Mouse (Mus musculus) spleen, embryonic (tissue): Measurements from ENCODE around the gene Adamts1.

Experiments used
- CTCF ChIA-PET: fragments of 350-600 bp; sonication (Branson Sonifier 250); formaldehyde crosslinking; loops from one replicate; lab custom pipeline; 2022; lab: Charles Lee

Gene Adamts1

DNA sequence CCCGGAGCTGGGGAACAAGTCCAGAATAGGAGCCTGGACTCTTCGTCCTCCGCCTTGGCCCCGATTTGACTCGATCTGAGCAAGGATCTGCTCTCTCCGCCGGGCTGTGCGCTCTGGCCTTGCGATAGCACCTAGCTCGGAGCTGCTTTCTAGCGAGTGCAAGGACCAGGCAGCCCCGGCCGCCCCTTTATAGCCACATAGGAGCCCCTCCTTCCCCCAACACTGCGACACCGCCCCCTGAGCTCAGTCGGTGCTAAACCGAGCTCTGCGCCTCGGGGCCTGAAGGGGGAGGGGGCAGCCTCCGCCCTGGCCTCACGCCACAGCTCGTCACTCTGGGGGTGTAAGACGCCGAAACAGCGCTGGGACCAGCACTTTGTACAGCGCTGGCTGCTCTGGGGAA is at the start of gene Adamts1:
Gene Adamts1, minus strand, starts transcription at position 160 of the 400 bp plus-strand sequence.
- CTCF ChIA-PET, result no interaction called here

DNA sequence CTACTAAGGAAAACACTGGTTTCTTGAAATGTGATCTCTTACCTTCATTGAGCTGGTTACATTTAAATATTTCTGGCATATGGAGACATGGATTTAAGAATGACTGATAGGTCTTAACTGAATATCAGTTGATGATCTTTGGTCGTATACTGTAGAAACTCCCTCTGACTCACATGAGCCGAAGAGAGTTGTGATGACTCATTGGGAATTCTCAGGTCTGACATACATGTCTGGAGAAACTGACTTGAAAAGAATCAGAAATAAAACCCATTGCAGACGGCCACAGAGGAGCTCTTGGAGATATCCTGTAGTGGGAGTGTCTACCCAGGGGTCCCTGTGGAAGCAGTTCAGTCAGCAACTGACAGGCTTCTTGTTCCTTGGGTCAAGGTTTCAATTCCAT is 24.2 kb upstream of the Adamts1 start:
- CTCF ChIA-PET, result no interaction called here

DNA sequence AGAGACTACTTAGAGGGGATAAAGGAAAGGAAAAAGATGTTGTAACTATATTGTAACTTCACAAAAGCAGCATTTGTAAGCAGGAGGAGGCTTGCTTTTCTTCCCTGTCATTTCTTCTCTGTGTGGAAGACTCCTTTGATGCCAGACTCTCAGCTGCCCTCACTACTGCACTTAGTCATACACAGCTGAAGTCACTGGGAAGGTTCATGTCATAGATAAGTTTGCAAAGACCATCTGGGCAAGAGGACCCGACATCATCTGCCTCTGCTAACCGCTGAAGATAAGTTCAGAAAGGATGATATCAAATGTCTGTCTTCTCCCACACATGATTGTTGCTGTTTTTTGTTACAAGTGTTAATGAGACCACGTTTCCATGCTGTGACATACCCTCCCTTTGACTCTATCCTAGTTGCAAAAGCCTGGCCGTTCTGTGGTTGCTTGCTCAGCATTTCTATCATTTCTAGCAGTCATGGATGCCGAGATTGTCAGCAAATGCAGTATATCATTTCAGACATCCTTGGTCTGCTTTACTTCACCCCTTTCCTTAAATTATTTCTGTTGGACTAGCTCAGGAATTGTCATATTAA is 19.5 kb upstream of the Adamts1 start:
- CTCF ChIA-PET, result no interaction called here

GRCm38 (mm10) chr16:85819808-85820458 is 17.0 kb upstream of the Adamts1 start:
- CTCF ChIA-PET, result no interaction called here

- CTCF ChIA-PET, result no interaction called here
Measured at GRCm38 (mm10) chr16:85814116-85814515, 11.2 kb upstream of the Adamts1 start.

- CTCF ChIA-PET, result no interaction called here
Measured at GRCm38 (mm10) chr16:85807626-85808025, 4.7 kb upstream of the Adamts1 start.

DNA sequence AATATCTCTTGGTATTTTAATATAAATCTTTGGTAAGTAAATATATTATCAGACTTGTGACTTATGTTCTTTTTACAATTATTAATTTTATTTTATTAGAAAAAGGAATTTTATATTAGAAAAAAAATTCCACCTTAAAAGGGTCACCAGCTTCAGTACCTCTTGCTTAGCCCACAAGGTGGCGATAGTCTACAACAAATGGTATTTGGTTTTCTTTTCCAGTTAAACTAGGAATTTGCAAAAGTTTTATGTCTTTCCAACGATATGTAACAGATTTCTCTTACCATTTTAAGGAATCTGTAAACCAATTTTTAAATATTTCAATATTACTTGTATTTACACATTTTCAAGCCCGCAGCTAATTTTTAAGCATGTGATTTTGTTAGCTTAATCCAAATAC is 4.2 kb upstream of the Adamts1 start:
- CTCF ChIA-PET, result no interaction called here

DNA sequence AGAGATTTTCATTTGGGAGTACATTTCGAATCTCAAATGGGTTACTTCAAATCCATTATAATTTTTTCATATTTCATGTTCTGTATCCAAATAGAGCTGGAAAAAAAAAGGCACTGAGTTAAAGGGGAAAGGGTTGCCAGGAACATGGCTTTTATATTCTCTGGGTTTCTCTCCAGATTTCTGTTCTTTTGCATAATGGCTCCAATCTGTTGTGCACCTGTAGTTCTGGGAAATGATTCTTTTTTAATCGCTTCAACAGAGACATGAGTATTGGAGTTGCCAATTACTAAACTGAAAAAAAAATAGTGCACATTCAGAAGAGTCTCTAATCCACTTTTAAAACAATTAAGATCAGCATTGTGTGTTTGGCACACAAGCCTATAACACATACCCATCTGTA is 2.7 kb upstream of the Adamts1 start:
- CTCF ChIA-PET, result no interaction called here

DNA sequence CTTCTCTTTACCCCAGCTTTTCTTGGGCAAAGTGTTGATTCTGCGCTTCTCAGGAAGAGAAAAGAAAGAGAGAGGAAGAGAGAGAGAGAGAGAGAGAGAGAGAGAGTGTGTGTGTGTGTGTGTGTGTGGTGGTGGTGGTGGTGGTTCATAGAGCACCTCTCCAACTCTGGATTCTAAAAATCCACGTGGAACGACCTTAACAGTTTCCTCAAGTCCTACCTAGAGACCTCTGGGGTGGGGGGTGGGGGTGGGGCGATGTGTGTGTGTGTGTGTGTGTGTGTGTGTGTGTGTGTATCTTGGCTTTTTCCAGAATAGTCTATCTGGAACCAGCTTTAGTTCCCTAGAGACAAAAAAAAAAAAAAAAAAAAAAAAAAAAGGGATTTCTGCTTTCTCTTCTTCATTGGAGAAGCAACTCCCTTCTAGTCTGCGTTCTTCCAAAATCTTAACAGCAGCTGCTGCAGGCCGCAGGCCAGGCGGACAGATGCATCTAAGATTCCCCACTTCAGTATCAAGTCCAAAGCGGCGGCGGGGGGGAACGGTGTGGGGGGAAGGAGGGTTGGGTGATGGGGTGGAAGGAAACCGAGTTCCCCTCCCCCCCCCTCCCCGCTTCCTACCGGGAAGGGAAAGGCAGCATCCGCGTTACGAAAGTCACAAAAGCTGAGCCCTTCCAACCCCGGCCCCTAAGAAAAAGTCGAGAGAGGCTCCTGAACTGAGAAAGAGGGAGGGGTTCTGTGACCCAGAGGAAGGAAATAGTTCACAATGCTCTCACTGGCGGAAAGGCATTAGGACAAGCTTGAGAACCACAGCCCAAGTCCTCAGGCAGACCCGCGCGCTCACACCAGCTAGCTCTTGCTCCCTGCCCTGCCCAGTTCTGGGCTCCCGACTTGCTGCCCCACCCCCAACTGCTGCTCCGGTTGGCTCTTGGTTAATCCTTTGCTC is 969 bp upstream of the Adamts1 start:
- CTCF ChIA-PET, result interaction anchor here (0.7 kb wide), 1 partner anchor 1796 kb away, joined by 5 read pairs; no protein-coding TSS in a partner anchor

GRCm38 (mm10) chr16:85801971-85802811 is 722 bp downstream of the Adamts1 start:
- CTCF ChIA-PET, result no interaction called here

DNA sequence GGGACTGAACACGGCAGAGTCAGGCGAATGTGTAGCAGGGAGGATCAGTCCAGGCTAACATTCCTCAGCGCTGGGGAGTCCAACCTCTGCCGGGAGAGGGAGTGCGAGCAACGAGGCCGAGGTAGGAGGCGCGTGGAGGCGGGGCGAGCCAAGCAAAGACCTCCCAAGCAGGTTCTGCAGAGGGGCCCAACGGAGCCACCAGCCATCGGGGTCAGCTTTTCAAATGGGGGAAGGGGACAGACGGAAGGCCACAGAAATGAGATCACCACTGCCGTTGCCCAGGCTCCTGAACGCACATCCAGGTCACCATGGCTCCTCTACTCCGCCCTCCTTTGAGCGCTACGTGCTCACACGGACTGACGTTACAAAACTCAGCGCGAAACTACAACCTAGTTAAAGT is 1.7 kb downstream of the Adamts1 start:
- CTCF ChIA-PET, result no interaction called here

- CTCF ChIA-PET, result no interaction called here
Measured at GRCm38 (mm10) chr16:85800691-85801090, 2.2 kb downstream of the Adamts1 start.

- CTCF ChIA-PET, result no interaction called here
Measured at GRCm38 (mm10) chr16:85799971-85800370, 2.9 kb downstream of the Adamts1 start.

- CTCF ChIA-PET, result no interaction called here
Measured at GRCm38 (mm10) chr16:85798334-85798733, 4.6 kb downstream of the Adamts1 start.

- CTCF ChIA-PET, result no interaction called here
Measured at GRCm38 (mm10) chr16:85797161-85797560, 5.8 kb downstream of the Adamts1 start.

DNA sequence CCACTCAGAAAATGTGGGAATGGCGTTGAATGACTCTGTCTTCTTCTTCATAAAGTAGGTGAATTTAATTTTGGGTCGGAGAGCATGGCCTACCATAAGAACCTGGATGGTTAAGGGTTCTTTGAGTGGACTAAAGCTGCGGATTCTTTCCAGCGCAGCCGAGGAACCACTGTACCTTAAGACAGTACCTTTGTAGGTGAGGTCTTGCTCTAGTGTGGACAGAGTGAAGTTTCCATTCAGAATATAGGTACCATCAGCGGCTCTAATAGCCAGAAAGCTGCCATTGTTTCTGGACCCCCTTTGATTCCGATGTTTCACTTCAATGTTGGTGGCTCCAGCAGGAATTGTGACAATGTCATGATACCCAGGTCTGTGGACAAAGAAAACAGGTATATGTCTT is 7.2 kb downstream of the Adamts1 start:
- CTCF ChIA-PET, result no interaction called here

GRCm38 (mm10) chr16:85793166-85793830 is 9.6 kb downstream of the Adamts1 start:
- CTCF ChIA-PET, result no interaction called here

GRCm38 (mm10) chr16:85781076-85781475 is 21.8 kb downstream of the Adamts1 start:
- CTCF ChIA-PET, result no interaction called here

GRCm38 (mm10) chr16:85779775-85780174 is 23.1 kb downstream of the Adamts1 start:
- CTCF ChIA-PET, result no interaction called here

GRCm38 (mm10) chr16:85772272-85772671 is 30.6 kb downstream of the Adamts1 start:
- CTCF ChIA-PET, result interaction anchor here (0.5 kb wide), 1 partner anchor 1855 kb away, joined by 10 read pairs; no protein-coding TSS in a partner anchor

DNA sequence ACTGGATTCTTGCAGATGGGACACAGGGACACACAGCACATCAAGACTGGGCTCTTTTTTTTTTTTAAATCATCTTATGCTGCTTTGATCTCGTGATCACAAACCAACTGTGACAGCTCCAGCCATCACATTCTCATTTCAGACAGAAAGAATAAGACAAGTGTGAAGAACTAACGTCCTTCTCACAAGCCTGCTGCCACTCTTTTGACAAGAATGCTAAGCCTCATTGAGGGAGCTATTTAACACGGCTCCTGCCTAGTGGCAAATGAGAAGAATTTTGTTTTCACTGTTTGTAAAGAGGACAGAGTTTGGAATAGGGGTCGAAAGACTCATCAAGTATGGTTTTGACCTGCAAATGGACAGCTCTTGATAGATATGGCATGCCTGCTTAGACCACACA is 35.6 kb downstream of the Adamts1 start:
- CTCF ChIA-PET, result no interaction called here
